Mouse (Mus musculus) forebrain, embryonic 12.5 days (tissue): ENCODE measurements around the gene Ahnak2. TPM values are rescaled to one million over a fixed set of nuclear protein-coding genes. Genes with fewer than 3 reads are reported as not detected.

Source experiments
- ATAC-seq: fragments of 200-750 bp; cut with Nextera tagmentation; 2 replicates; pipeline ENCODE4 v1.8.0; 2017; ENCODE audit warnings: moderate TSS enrichment; ENCODE audit not compliant: low FRiP score
- H3K27ac ChIP-seq: fragments of 300-500 bp; sonication (generic); 2 replicates; pipeline ENCODE4 v1.5.1; 2016; ENCODE audit warnings: mild to moderate bottlenecking
- H3K27me3 ChIP-seq: fragments of 300-500 bp; sonication (generic); 2 replicates; pipeline ENCODE4 v1.6.1; 2016; ENCODE audit warnings: mild to moderate bottlenecking
- H3K36me3 ChIP-seq: fragments of 300-500 bp; sonication (generic); replicated peaks from 2 replicates; pipeline ENCODE4 v1.6.1; 2016; ENCODE audit warnings: mild to moderate bottlenecking
- H3K4me1 ChIP-seq: fragments of 300-500 bp; sonication (generic); 2 replicates; pipeline ENCODE4 v1.6.1; 2016
- H3K4me2 ChIP-seq: fragments of 300-500 bp; sonication (generic); 2 replicates; pipeline ENCODE4 v1.6.1; 2016; ENCODE audit warnings: mild to moderate bottlenecking, moderate library complexity
- H3K4me3 ChIP-seq: fragments of 300-500 bp; sonication (generic); replicated peaks from 2 replicates; pipeline ENCODE4 v1.5.1; 2016; ENCODE audit warnings: mild to moderate bottlenecking
- H3K9ac ChIP-seq: fragments of 300-500 bp; sonication (generic); 2 replicates; pipeline ENCODE4 v1.6.1; 2016; ENCODE audit warnings: mild to moderate bottlenecking
- H3K9me3 ChIP-seq: fragments of 300-500 bp; sonication (generic); 2 replicates; pipeline ENCODE4 v1.6.1; 2016
- WGBS: fragments of 180-500 bp; shearing (Covaris S2); methylation state at CpG from one replicate; pipeline ENCODE4 v1.1.7; 2016; 5-methylcytosine and 5-hydroxymethylcytosine counted together
- polyA plus RNA-seq: library from polyadenylated mRNA; unstranded; fragments of >200 nt; fragmentation: Nextera tagmentation; extraction: Ambion mirVana; gene quantifications from 2 replicates; pipeline ENCODE4 v1.2.1, GENCODE M21; 2016

Ahnak2 gene
- polyA plus RNA-seq, 1 experiment from 2014 or later = 0.19 TPM

GRCm38 (mm10) chr12:112832411-112832810 is 30.0 kb upstream of the Ahnak2 start:
- no peak overlapping the region for H3K9ac ChIP-seq
- no peaks in the 10 kb centered on the region for H3K9me3 ChIP-seq
- WGBS = 93% methylated on average over 5 of the region's 5 CpGs
- no peak overlapping the region for H3K4me2 ChIP-seq
- no peak overlapping the region for H3K27ac ChIP-seq
- no peak overlapping the region for H3K4me3 ChIP-seq
- H3K27me3 ChIP-seq = no peaks in the 10 kb centered on the region
- peaks cover 19% of the 10 kb centered on the region for H3K4me1 ChIP-seq
- H3K36me3 ChIP-seq = peaks cover 22% of the 10 kb centered on the region
- no peak for ATAC-seq

DNA sequence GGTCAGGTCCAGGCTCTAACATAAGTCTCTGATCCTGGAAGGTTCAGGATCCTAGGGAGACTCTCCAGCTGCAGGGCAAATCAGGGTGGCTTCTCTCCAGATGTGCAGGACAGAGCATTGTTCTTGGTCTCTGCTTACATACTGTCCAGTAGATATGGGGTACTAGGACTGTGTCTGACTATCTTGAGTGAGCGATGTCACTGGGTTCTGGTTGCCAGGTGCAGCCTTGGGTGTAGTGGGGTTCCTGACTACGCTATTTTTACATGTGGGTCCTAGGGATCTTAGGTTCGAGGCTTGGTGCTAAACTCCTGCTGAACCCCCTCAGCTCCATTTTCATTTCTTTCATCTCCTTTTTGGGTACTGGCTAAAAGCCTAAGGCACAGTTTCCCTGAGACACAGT is 28.1 kb upstream of the Ahnak2 start:
- Histone ChIP-seq H3K4me3 (peak overlapping the region; percentile 95), H3K9me3 (no peaks in the 10 kb centered on the region), H3K9ac (peak overlapping the region; percentile 70), H3K4me2 (peak overlapping the region; percentile 81), H3K27me3 (no peaks in the 10 kb centered on the region), H3K36me3 (peaks cover 39% of the 10 kb centered on the region), H3K27ac (no peak overlapping the region), H3K4me1 (peaks cover 38% of the 10 kb centered on the region)
- 80% methylated on average over 3 of the region's 3 CpGs for WGBS
- no peak for ATAC-seq

DNA sequence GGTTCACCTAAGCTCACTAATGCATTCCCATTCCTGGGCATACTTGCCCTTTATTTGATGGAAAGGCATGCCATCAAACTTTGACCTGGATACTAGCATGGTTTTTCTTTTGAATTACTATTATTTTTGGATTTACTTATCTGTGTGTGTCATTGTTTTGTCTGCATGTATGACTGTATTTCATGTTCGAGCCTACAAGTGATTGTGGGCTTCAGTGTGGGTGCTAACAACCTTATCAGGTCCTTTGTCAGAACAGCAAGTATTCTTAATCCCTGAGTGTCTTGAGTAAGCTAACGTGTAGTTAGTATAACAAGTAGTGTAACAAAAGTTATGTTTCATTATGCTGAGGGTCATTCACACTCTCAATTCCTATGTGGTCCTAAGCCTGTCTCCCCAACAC is 27.7 kb upstream of the Ahnak2 start:
- peak overlapping the region; percentile 81 for H3K4me2 ChIP-seq
- no peaks in the 10 kb centered on the region for H3K9me3 ChIP-seq
- peak overlapping the region; percentile 71 for H3K27ac ChIP-seq
- WGBS = 34% methylated on average over 2 of the region's 2 CpGs
- peaks cover 42% of the 10 kb centered on the region for H3K36me3 ChIP-seq
- H3K4me1 ChIP-seq = peaks cover 41% of the 10 kb centered on the region
- ATAC-seq = peak; percentile 2; the same call in 1 of the 2 replicates
- H3K27me3 ChIP-seq = no peaks in the 10 kb centered on the region
- peak overlapping the region; percentile 95 for H3K4me3 ChIP-seq
- peak overlapping the region; percentile 70 for H3K9ac ChIP-seq

- Histone ChIP-seq H3K9me3 (no peaks in the 10 kb centered on the region), H3K27ac (peak within 1 kb of the TSS; percentile 96), H3K4me2 (peak within 1 kb of the TSS; percentile 88), H3K9ac (peak within 1 kb of the TSS; percentile 99), H3K36me3 (peaks cover 50% of the 10 kb centered on the region), H3K27me3 (no peaks in the 10 kb centered on the region), H3K4me1 (peaks cover 49% of the 10 kb centered on the region), H3K4me3 (peak within 1 kb of the TSS; percentile 95)
- WGBS = under 1% methylated on average over 64 of the region's 72 CpGs
- ATAC-seq = peak; percentile 97
These were observed 26.9 kb upstream of the Ahnak2 start, which contains the start of gene Cdca4 for GRCm38 (mm10) chr12:112829244-112829864. Cdca4 (minus strand) TSS chr12:112829423.

DNA sequence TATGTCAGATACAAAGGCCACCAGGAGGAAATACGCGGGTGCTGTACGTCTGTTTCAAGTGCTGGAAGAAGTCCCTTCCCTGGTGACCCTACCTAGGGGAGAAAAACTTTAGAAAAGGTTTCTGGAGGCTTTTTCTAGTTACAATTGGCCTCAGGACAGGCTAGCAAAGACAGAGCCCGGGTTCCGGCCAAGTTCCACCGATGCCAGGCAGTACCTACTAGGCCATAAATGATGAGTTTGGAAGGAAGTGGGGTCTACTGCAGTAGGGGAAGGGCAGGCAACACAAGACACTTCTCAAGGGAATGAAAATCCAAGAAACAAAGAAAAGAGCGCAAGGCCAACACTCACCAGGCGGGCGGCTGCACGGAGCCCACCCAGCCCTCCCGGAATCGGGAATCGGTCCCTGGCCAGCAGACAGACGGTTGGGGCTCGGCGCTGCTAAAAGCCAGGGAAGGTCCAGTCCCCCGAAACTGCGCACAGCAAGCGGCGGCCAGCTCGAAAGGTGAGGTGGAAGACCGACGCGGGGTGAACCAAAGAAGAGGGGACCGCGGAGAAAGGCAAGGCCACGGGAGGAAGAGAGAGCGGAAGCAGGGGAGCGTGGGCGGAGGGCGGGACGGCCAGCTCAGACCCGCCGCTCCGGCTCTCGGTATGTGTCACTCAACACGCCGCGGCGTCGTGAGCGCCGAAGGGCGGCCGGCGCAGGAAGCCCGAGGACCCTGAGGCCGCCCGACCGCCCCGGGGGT is 26.2 kb upstream of the Ahnak2 start:
- Histone ChIP-seq H3K36me3 (peaks cover 56% of the 10 kb centered on the region), H3K4me3 (peak overlapping the region; percentile 95), H3K9me3 (no peaks in the 10 kb centered on the region), H3K9ac (peak overlapping the region; percentile 99), H3K27ac (peak overlapping the region; percentile 96), H3K4me1 (peaks cover 55% of the 10 kb centered on the region), H3K4me2 (peak overlapping the region; percentile 88), H3K27me3 (no peaks in the 10 kb centered on the region)
- ATAC-seq = peak; percentile 81
- WGBS = under 1% methylated on average over 51 of the region's 51 CpGs

GRCm38 (mm10) chr12:112825901-112826300 is 23.4 kb upstream of the Ahnak2 start:
- H3K9ac ChIP-seq = 0 out of 2 replicates have a peak overlapping the region, but pooled peaks have one; percentile 99
- 92% methylated on average over 5 of the region's 5 CpGs for WGBS

DNA sequence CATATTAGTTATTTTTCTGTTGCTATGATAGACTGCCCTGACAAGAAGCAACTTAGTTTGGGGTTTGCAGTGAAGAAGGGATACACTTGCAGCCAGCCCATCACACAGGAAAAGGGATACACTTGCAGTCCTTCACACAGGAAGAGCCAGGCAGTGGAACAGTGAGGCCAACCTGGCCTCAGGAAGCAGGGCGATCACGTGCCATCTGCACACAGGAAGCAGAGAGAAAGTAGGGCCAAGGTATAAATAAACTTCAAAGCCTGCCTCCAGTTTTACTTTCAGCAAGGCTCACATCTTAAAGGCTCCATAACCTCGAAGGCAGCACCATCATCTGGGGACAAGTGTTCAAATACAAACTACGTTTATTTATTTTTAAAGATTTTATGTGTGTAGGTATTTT is 20.8 kb upstream of the Ahnak2 start:
- WGBS = 87% methylated on average over 4 of the region's 4 CpGs
- peaks cover 55% of the 10 kb centered on the region for H3K4me1 ChIP-seq

More at GRCm38 (mm10) chr12:112825901-112826300, 23.4 kb upstream of the Ahnak2 start:
- Histone ChIP-seq H3K27me3 (no peaks in the 10 kb centered on the region), H3K4me3 (0 out of 2 replicates have a peak overlapping the region, but pooled peaks have one; percentile 2), H3K4me1 (peaks cover 63% of the 10 kb centered on the region), H3K4me2 (peak overlapping the region; percentile 88; the same call in 1 of the 2 replicates), H3K27ac (no peak overlapping the region), H3K36me3 (peaks cover 62% of the 10 kb centered on the region), H3K9me3 (no peaks in the 10 kb centered on the region)
- ATAC-seq = no peak

DNA sequence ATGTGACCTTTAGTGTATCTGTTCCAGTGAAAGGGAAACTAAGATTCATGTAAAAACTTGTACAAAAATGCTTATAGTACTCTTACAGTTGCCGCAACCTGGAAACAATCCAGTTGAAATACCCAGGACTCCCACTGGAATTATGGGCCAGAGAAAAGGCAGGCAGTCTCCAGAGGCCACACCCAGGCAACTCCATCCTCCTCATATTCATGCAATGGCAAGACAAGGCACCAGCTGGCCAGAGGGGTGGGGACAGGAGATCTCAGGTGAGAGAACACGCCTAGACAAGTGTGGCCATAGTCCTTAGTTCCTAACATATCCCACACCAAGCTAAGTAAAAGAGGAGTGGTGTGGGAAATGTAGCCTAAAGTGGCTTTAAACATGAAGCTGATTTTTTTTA is 20.2 kb upstream of the Ahnak2 start:
- no peak overlapping the region for H3K27ac ChIP-seq

More for the DNA sequence above, 20.8 kb upstream of the Ahnak2 start:
- no peak for ATAC-seq
- H3K9ac ChIP-seq = peak overlapping the region; percentile 17; the same call in 1 of the 2 replicates
- no peak overlapping the region for H3K27ac ChIP-seq
- H3K9me3 ChIP-seq = no peaks in the 10 kb centered on the region
- H3K36me3 ChIP-seq = peaks cover 88% of the 10 kb centered on the region
- no peaks in the 10 kb centered on the region for H3K27me3 ChIP-seq
- no peak overlapping the region for H3K4me2 ChIP-seq
- H3K4me3 ChIP-seq = no peak overlapping the region

DNA sequence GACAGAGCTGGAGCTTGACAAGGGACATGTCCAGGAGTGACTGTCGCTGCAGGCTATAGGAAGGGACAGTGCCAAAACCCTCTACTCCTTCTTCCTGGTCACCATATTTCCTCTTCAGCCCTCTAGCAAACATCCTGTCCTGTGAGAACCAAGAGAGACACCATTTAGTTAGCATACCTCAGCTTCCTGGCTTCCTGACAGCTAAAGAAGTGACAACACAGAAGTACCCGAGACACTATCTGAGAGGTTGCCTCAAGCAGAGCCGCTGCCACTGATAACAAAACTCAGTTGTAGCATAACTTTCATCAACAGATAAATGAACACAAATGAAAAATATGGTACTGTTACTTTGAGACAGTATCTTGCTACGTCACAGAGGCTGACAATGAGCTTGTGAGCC is 19.5 kb upstream of the Ahnak2 start:
- peaks cover 92% of the 10 kb centered on the region for H3K36me3 ChIP-seq

More for the DNA sequence above, 20.2 kb upstream of the Ahnak2 start:
- Histone ChIP-seq H3K4me2 (no peak overlapping the region), H3K36me3 (peaks cover 92% of the 10 kb centered on the region), H3K9me3 (no peaks in the 10 kb centered on the region), H3K27me3 (no peaks in the 10 kb centered on the region), H3K9ac (no peak overlapping the region), H3K4me3 (no peak overlapping the region), H3K4me1 (peaks cover 50% of the 10 kb centered on the region)
- 90% methylated on average over 2 of the region's 2 CpGs for WGBS
- ATAC-seq = no peak

DNA sequence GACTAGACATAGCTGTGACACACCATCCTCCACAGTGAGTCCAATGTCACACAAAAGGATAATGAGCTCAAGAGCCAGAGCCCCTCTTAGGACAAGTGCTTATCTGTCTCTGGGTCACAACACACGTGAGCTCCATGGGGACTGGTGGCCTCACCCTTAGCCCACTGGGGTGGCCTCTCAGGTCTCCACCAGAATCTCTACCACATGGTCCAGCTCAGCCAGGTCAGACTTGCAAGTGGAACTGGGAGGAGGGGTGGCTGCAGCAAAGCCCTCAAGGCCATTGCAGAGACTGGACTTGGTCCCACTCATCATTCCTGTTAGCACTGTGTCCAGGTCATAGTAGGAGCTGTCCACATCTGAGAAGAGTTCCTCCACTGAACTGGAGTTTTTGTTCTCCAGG is 18.8 kb upstream of the Ahnak2 start:
- Histone ChIP-seq H3K36me3 (peaks cover 88% of the 10 kb centered on the region), H3K4me2 (no peak overlapping the region), H3K4me1 (peaks cover 35% of the 10 kb centered on the region), H3K9ac (no peak overlapping the region), H3K9me3 (no peaks in the 10 kb centered on the region), H3K27ac (no peak overlapping the region), H3K27me3 (no peaks in the 10 kb centered on the region), H3K4me3 (no peak overlapping the region)
- ATAC-seq = no peak
- 43% methylated on average over 1 of the region's 1 CpGs for WGBS

More for the DNA sequence above, 19.5 kb upstream of the Ahnak2 start:
- Histone ChIP-seq H3K4me1 (peaks cover 43% of the 10 kb centered on the region), H3K4me2 (no peak overlapping the region), H3K9ac (no peak overlapping the region), H3K27ac (no peak overlapping the region), H3K4me3 (no peak overlapping the region), H3K27me3 (no peaks in the 10 kb centered on the region), H3K9me3 (no peaks in the 10 kb centered on the region)
- WGBS = 93% methylated on average over 4 of the region's 4 CpGs
- no peak for ATAC-seq

- Histone ChIP-seq H3K27ac (no peak overlapping the region), H3K4me3 (no peak overlapping the region), H3K36me3 (peaks cover 89% of the 10 kb centered on the region), H3K27me3 (no peaks in the 10 kb centered on the region), H3K4me2 (no peak overlapping the region), H3K9ac (no peak overlapping the region), H3K4me1 (peaks cover 28% of the 10 kb centered on the region; the same call in 1 of the 2 replicates), H3K9me3 (no peaks in the 10 kb centered on the region)
- ATAC-seq = no peak
- WGBS = 79% methylated on average over 12 of the region's 12 CpGs
These were observed 18.0 kb upstream of the Ahnak2 start for GRCm38 (mm10) chr12:112820401-112820999.

DNA sequence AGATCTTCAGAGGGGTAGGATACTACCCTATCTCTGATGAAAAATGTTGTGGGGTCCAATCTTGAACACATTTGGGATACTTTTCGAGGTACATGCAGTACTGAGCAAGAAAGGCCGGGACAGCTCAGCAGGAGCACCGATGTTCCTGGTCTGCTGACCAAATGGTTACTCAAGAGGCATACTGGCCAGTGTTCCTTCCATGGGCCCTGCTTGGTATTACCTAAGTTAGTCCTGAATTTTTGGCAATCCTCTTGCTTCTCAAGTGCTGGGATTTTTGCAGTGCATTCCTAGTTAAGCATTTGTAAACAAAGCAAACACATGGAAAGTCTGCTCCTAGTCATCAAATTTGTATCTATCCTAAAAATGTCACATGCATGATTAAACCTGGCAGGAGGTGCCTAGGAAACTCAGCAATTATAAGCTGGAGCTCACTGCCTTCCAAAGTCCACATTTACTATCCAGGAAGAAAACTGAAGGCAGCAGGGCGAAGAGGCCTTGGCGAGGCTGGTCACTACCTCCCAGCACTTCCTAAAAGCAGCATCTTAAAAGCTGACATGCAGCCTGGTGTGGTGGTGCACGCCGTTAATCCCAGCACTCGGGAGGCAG is 16.7 kb upstream of the Ahnak2 start:
- WGBS = 93% methylated on average over 8 of the region's 8 CpGs
- no peak overlapping the region for H3K4me2 ChIP-seq
- H3K27ac ChIP-seq = no peak overlapping the region
- no peak overlapping the region for H3K9ac ChIP-seq
- H3K27me3 ChIP-seq = no peaks in the 10 kb centered on the region
- no peak for ATAC-seq
- H3K36me3 ChIP-seq = peaks cover 90% of the 10 kb centered on the region
- peaks cover 16% of the 10 kb centered on the region; the same call in 1 of the 2 replicates for H3K4me1 ChIP-seq
- H3K9me3 ChIP-seq = no peaks in the 10 kb centered on the region
- H3K4me3 ChIP-seq = no peak overlapping the region
